Mouse (Mus musculus): Measurements from ENCODE around the gene Cldnd1.

Gene Cldnd1

GRCm38 (mm10) chr16:58708601-58709475, 18.9 kb upstream of the Cldnd1 start:
- peak; percentile 80 for DNase-seq (ENCODE audit: low read depth, low spot score)

GRCm38 (mm10) chr16:58709536-58709935, 18.2 kb upstream of the Cldnd1 start:
- DNase-seq (ENCODE audit: low read depth, low spot score) = peak; percentile 59

GRCm38 (mm10) chr16:58712221-58712620, 15.5 kb upstream of the Cldnd1 start:
- peak; percentile 80 for DNase-seq (ENCODE audit: low read depth, low spot score)

- DNase-seq (ENCODE audit: low read depth, low spot score) = no peak
These were observed 14.6 kb upstream of the Cldnd1 start for GRCm38 (mm10) chr16:58713128-58713527.

GRCm38 (mm10) chr16:58715018-58715417, 12.7 kb upstream of the Cldnd1 start:
- DNase-seq (ENCODE audit: low read depth, low spot score) = no peak

GRCm38 (mm10) chr16:58718666-58719120, 9.0 kb upstream of the Cldnd1 start, which contains the start of gene Gpr15:
Gene Gpr15 (minus strand): TSS chr16:58719070.
- no peak for DNase-seq (ENCODE audit: low read depth, low spot score)

- no peak for DNase-seq (ENCODE audit: low read depth, low spot score)
These were observed 5.4 kb upstream of the Cldnd1 start for GRCm38 (mm10) chr16:58722292-58722691.

- no peak for DNase-seq (ENCODE audit: low read depth, low spot score)
These were observed 832 bp upstream of the Cldnd1 start for GRCm38 (mm10) chr16:58726680-58727476.

GRCm38 (mm10) chr16:58728176-58728671, 514 bp downstream of the Cldnd1 start:
- DNase-seq (ENCODE audit: low read depth, low spot score) = no peak

- DNase-seq (ENCODE audit: low read depth, low spot score) = peak; percentile 26
These were observed 10.5 kb downstream of the Cldnd1 start for GRCm38 (mm10) chr16:58738205-58738604.

- DNase-seq (ENCODE audit: low read depth, low spot score) = no peak
These were observed 11.1 kb downstream of the Cldnd1 start for GRCm38 (mm10) chr16:58738800-58739199.

- DNase-seq (ENCODE audit: low read depth, low spot score) = no peak
These were observed 13.0 kb downstream of the Cldnd1 start for GRCm38 (mm10) chr16:58740751-58741150.

GRCm38 (mm10) chr16:58746715-58747114, 19.0 kb downstream of the Cldnd1 start:
- no peak for DNase-seq (ENCODE audit: low read depth, low spot score)

GRCm38 (mm10) chr16:58751314-58751713, 23.6 kb downstream of the Cldnd1 start:
- peak; percentile 46 for DNase-seq (ENCODE audit: low read depth, low spot score)

- no peak for DNase-seq (ENCODE audit: low read depth, low spot score)
These were observed 28.5 kb downstream of the Cldnd1 start for GRCm38 (mm10) chr16:58756191-58756590.

- no peak for DNase-seq (ENCODE audit: low read depth, low spot score)
These were observed 35.4 kb downstream of the Cldnd1 start, which contains the start of gene Olfr172 for GRCm38 (mm10) chr16:58763076-58763475. Gene Olfr172 (minus strand): TSS chr16:58763176.

Data from A20 (cell line).